Mouse (Mus musculus) urinary bladder, postnatal 25 days (tissue): Measurements from ENCODE around the gene Iqce.
"Not testable (repeated sequence)": the region's sequence is repeated elsewhere in the genome, so short reads cannot be mapped to it uniquely, and the experiment has no call there.

Experiments
- DNase-seq: peaks from one replicate; pipeline ENCODE4 v3.0.0; 2022; ENCODE audit warnings: low spot score

Iqce gene

GRCm38 (mm10) chr5:140704378-140705251, 2.4 kb upstream of the Iqce start, which contains the start of gene Brat1:
Gene Brat1 (plus strand): TSS chr5:140705011.
- DNase-seq: peak; percentile 98

GRCm38 (mm10) chr5:140703480-140704377, 1.6 kb upstream of the Iqce start:
- peak; percentile 16 for DNase-seq

- no peak for DNase-seq
Measured at GRCm38 (mm10) chr5:140702618-140703175, 519 bp upstream of the Iqce start.

- DNase-seq: peak; percentile 11
Measured at GRCm38 (mm10) chr5:140701661-140702060, 517 bp downstream of the Iqce start.

GRCm38 (mm10) chr5:140699776-140700175, 2.4 kb downstream of the Iqce start:
- no peak for DNase-seq

GRCm38 (mm10) chr5:140695987-140696386, 6.2 kb downstream of the Iqce start:
- no peak for DNase-seq

GRCm38 (mm10) chr5:140688434-140688833, 13.7 kb downstream of the Iqce start:
- no peak for DNase-seq

GRCm38 (mm10) chr5:140684343-140685148, 17.6 kb downstream of the Iqce start:
- DNase-seq: no peak

GRCm38 (mm10) chr5:140682113-140682512, 20.1 kb downstream of the Iqce start:
- no peak for DNase-seq

- DNase-seq: no peak
Measured at GRCm38 (mm10) chr5:140680950-140681349, 21.2 kb downstream of the Iqce start.

GRCm38 (mm10) chr5:140680051-140680450, 22.1 kb downstream of the Iqce start:
- no peak for DNase-seq

- no peak for DNase-seq
Measured at GRCm38 (mm10) chr5:140677137-140677536, 25.0 kb downstream of the Iqce start.

GRCm38 (mm10) chr5:140675640-140676039, 26.5 kb downstream of the Iqce start:
- no peak for DNase-seq

GRCm38 (mm10) chr5:140675079-140675478, 27.1 kb downstream of the Iqce start:
- DNase-seq: no peak

GRCm38 (mm10) chr5:140674036-140674435, 28.1 kb downstream of the Iqce start:
- no peak for DNase-seq

- not testable (repeated sequence) for DNase-seq
Measured at GRCm38 (mm10) chr5:140672603-140673002, 29.6 kb downstream of the Iqce start.

GRCm38 (mm10) chr5:140672115-140672514, 30.1 kb downstream of the Iqce start:
- no peak for DNase-seq

- peak; percentile 58 for DNase-seq
Measured at GRCm38 (mm10) chr5:140663621-140664180, 38.5 kb downstream of the Iqce start.

- no peak for DNase-seq
Measured at GRCm38 (mm10) chr5:140662741-140663592, 39.2 kb downstream of the Iqce start.
